Mouse (Mus musculus) c-Kit-positive CD71-negative TER-119-negative erythroid progenitor cells, embryonic 14.5 days (primary cell): ENCODE data around the gene Pnn.

Experiments
- DNase-seq: peaks from one replicate; pipeline ENCODE4 v3.0.0-alpha.2; 2013; ENCODE audit warnings: low read depth

Pnn gene

DNA sequence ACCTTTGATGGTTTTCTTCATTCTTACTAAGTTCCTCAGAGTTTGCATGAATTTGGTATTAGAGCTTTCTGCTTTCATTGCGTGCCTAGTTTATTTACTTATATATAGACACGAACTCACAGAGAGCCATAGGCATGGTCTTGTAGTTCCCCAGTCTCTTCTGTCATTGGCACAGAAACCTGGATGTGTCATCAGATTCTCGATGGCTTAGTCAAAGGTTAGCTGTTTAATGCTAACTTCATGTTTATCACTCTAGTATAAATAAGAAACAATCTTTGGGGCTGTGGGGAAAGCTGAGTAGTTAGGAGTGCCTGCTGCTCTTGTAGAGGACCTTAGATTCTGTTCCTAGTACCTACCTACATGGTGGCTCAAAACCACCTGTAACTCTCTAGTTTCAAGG is 10.3 kb downstream of the Pnn start:
- DNase-seq: no peak

DNA sequence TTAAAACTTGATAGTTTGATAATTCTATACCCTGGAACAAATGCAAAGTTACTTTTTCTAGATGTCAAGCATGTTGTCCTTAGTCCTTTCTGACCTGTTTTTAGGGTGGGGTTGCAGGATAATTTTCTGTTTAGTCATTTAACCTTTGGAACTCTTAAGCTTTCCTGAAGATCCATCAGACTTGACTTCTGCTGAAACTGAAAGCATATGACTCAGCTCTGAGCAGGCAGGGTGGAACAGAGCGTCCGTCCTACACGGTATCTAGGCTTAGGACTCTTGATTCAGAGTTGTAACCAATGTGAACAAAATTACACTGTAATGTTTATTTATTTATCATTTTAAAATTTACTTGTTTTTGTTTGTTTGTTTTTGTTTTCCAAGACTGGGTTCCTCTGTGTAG is 11.2 kb downstream of the Pnn start:
- no peak for DNase-seq

DNA sequence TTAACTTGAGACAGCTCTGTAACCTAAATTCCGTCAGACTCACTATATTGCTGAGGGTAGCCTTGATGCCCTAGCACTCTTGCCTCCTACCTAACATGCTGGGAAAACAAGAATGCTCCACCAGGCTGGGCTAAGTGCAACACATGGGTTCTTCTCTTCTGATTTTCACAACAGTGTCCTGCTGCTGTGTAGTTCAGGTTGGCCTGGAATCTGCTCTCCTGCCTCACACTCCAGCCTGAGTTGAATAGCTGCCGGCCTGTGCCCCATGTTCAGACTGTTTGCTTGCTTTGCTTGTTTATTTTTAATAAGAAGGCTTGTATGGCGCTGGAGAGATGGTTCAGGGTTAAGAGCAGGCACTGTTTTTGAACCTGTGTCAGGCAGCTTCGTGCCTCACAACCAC is 13.8 kb downstream of the Pnn start:
- DNase-seq: no peak

DNA sequence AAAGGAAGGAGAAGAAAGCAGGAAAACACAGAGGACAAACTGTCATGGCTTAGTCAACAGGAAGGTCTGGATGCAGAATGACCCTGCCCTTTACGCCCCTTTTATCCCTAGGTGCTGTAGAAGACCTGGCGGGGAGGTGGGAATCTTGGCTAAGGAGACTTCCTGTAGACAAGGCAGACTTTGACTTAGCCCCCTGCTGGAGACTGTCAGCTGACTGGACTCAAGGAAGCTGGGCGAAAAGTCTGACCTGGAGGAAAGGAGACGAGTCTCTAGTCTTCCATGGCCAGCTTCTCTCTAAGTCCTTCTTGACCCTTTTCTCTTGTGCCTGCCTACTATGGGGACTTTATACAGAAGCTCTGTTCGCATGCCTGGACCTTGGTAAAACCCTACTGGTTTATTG is 17.8 kb downstream of the Pnn start:
- DNase-seq: no peak

DNA sequence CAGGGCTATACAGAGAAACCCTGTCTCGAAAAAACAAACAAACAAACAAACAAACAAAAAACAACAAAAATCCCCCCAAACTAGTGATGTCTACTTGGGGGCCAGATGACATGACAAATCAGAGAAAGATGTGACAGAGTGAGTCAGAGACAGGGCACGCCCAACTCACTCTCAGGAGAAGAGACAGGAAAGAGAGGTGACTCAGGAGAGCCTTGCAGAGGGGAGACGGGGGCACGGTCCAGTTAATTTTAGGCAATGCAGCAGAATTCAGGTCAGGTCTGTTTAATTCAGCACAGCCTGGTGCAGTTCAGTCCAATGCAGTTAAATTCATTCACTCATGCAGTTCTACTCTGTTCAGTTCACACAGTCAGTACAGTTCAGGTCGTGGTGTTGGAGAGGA is 19.5 kb downstream of the Pnn start:
- no peak for DNase-seq

DNA sequence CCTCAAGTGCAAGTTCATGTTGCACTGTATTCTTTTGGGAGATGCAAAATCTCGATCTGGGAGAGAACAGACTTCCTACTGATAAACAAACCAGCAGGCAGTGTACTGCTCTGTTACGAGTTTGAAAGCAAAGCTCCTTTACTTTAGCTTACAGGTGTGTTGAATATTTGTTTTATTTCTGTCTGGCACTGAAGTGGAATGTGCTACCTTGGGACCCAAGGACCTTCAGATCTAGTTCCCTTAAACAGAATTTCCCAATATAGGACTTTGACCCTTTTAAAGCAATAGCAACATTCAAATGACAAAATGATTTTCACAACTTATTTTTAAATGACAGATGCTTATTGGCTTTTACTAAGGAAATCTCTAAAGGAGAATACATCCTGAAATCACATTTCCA is 26.9 kb downstream of the Pnn start:
- DNase-seq: no peak

DNA sequence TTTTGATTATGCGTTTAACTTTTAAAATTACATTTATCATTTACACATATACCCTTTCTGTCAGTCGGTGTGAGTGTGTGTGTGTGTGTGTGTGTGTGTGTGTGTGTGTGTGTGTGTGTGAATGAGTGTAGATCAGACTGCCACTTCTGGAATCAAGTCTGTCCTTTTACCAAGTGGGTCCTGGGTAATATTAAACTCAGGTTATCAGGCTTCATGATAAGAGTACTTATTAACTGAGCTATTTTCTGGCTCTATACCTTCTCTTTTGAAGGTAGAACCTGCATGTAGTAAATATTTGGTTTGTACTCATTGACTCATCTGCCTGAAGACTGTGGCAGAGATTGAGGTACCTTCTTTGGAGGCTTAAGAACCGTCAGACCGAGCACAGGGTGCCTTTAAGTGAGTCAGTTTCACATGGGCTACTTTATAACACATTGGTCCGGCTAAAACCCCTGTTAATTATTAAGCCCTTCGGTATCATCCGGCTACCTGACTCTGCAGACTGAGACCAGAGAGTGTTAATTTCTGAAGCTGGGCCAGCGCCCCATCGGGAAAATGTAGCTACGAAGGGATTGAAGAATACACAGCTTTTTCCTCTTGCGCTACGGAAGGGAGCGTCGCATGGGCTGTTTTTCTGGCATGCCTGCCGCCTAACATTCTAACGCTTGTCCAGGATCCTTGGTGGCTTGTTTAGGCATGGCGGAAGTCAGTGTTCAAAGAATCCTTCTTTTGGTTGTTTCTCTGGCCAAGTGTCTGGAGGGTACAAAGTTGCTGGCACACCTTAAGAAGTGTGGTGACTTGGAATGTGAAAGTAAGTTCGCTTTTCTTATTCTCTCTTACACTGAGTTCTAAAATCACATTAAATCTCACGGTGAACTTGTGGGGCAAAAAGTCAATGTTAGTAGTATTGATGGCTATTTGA is 28.7 kb downstream of the Pnn start, which contains the start of gene Mia2:
TSS of gene Mia2 (plus strand) at position 696 of the 922 bp plus-strand sequence.
- no peak for DNase-seq

DNA sequence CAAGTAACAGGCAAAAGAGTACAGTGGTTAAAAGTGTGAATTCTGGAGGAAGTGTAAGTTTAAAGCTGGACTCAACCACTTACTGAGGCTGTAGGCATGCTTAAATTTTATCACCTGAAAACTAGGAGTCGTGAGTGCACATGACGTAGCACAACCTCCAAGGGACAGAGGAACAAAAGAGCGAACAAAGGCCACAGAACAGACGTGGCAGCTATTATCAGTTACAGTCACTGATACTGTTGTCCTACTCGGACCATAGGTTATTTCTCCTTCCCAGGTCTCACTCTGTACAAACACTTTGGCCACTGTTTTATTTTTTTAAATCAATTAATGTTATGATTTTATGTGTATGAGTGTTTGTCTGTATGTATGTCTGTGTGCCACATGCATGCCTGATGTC is 38.1 kb downstream of the Pnn start:
- no peak for DNase-seq

DNA sequence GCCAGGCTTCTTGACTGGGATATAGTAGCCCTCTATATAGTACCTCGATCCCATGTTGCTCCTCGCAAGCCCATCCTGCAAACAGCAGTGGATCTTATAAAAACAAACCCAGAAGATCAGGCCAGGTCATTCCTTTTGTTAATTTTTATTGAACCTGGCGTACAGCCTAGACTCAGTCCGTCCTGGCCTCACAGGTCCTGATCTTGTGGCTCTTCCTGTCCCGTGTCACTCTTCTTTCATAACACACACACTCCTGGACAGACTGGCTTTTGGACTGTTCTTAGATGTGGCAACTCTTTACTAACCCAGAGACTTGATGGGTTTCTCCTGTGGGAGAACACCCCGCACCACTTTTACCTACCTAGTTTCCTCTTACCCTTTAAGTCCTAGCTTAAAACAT is 39.2 kb downstream of the Pnn start:
- no peak for DNase-seq

DNA sequence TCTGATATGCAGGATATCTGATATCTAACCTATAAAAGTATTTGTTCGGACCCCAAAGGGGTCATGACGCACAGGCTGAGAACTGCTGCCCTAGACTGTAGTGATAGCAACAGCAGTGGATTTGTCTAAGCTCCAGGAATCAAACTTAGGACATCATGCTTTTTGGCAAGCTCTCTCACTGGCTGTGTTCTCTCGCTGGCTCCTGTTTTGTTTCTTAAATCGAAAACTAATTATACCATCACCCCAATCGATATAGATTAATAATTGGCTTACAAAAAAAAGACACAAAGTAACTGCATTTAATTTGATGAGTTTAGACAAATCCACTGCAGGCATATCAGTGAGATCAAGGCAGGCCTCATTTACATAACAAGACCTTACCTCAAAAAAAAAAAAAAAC is 39.8 kb downstream of the Pnn start:
- DNase-seq: no peak

DNA sequence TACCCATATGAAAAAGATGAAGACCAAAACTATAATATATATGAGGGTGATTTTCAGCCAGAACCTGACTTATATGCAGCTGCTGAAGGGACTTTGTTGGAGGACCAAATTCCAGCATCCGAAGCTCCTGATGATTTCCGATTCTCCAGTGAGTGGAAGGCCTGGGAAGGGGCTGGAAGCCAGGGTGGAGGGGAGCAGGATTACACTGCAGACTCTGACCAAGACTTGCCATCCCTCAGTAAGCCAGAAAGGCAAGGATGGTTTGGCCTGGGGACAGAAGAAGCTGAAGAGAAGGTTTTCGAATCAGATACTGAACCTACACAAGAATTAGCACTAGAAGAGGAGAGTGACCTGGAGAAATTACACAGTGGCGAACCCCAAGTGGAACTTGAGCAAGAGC is 41.2 kb downstream of the Pnn start:
- DNase-seq: no peak

DNA sequence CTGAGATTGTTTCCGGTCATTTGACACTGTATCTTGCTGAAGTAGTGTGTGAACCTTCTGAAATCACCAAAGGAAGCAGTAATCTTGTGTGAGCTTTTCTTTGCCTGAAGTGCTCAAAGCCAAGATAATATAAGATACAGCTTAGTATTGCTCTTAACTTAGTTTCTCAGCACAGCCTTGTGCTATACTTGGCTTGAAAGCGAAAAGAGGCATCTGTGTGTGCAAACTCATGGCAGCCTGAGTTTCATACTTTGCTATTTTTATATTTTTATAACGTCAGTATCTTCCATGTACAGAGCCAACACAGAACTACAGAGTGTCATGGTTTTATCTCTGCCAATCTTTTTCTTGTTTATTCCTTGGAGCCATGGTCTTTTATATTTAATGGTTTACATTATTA is 50.5 kb downstream of the Pnn start:
- no peak for DNase-seq
